Mouse (Mus musculus) frontal cortex, postnatal 10 days (tissue): Measurements from ENCODE around the gene Crtc3.

Source experiments
- DNase-seq, 2 experiments: peaks; one replicate each; pipeline ENCODE4 v3.0.0; 2022; ENCODE audit warnings: low spot score in 2 of 2, mixed read lengths in 1 of 2

Gene Crtc3

DNA sequence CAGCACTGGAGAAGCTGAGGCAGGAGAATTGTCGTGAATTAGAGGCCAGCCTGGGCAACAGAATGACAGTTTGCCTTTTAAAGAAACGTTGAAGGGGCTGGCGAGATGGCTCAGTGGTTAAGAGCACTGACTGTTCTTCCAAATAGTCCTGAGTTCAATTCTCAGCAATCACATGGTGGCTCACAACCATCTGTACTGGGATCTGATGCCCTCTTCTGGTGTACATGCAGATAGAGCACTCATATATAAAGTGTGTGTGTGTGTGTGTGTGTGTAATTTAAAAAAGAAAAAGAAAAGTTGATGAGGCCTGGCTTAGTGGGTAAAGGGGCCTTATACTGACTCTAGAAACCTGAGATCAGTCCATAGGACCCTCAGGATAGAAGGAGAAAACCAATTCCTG, 133.5 kb downstream of the Crtc3 start:
- no peak for DNase-seq

DNA sequence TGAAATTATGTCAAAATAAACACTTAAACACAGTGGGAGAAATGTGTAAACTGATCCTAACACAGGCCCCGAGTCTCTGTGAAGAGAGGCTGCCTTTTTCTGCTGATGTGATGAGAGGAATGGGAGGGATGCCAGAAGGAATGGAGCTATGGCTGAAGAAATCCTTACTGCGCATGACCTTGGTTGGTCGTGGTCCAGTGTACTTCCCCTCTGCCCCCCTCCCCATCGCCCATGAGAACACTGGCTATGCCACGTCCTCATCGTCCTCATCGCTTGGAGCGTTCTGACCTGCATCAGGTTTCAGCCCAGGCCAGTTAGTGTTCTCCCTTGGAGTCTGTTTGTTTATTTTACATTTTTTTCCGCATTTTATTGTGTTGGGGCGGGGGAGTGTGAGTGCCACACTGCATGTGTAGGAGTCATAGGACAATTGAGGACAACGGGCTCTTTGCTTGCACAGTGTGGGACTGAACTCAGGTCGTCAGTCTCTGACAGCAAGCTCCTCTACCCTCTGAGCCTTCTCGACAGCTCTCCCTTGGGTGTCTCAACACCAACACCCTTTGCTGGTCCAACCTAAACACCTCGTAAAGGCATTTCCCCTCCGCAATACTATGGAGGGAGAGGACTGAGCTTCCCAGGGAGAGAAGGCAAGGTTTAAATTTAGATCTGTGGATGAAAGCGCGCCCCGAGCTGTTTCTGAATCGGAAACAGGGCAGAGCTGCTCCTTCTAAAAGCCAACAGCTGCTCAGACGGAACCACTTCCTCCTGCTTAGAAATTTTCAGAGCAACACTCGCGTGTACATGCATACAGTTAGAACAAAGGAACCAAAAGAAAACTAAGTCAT, 134.3 kb downstream of the Crtc3 start:
- DNase-seq: peak; percentile 36 to 42

- no peak for DNase-seq
Measured at GRCm38 (mm10) chr7:80548513-80549260, 140.0 kb downstream of the Crtc3 start.

DNA sequence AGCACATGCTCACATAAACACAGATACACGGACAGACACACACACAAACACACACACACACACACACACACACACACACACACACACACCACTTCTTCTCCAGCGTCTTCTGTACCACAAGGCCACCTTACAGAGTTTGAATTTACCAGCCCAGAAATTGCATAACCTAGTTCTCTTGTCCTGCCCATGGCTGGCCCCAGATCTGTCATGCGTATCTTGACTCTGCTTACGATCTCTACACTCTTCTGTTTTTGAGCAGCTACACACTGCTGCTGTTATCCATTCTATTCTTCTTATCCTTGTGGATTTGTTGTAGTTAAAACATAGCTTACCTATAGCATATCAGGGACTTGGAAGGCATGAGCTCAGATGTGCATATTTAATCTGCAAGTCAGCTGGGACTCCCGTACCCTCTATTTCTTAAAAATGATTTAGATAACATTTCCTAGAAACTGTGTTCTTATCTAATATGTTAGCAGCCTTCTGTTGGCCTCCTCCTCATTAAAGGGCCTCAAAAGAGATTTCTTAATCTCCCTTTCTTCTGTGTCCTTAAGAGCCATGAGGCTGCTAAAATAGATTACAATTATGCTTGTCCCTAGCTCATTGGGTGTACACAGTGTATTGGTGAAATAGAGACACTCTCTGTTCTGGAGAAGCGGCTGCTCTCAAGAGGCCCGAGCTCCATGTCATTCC, 146.4 kb downstream of the Crtc3 start:
- DNase-seq: no peak

GRCm38 (mm10) chr7:80539581-80539980, 149.1 kb downstream of the Crtc3 start:
- no peak for DNase-seq
